Mouse (Mus musculus) right cerebral cortex, postnatal 14 days (tissue): Measurements from ENCODE around the gene Adamtsl5.

Experiments used
- DNase-seq: peaks from one replicate; pipeline ENCODE4 v3.0.0; 2022

Adamtsl5 gene

DNA sequence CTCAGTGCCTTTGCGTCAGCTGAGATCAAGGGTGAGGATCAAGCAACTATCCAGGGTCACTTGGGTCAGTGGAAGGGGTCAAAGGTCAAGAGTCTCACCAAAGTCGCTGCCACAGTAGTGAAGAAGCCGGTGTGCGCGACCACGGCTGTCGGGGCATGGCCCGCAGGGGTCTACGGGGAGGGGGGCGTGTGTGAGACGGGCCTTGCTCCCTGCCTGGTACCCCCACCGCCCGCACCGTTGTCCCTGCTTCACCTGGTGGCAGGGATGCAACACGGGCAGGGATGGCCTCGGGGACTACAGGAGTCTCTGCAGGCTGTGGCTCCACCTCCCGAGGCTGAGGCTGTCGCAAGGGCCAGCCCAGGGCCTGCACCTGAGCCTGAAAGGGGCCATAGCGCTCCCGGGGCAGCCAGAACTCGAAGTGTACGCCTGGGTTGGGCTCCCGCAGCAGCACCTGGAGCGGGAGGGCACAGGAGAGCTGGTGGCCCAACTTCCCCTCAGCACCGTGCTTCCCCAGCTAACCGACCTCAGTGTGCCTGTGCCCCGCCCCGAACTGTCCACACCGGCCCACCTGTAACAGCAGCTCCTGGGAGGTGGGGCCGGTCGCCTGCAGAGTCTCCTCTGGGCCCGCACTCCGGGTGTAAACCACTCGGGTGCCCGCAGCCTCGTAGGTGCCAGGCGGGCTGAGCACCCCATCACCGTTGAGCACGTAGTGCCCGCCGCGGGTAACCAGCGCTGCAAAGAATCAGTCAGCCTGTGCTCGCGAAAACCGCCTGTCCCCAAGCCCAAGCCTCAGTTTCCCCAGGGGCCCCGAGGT, 6.5 kb downstream of the Adamtsl5 start:
- DNase-seq, result no peak

DNA sequence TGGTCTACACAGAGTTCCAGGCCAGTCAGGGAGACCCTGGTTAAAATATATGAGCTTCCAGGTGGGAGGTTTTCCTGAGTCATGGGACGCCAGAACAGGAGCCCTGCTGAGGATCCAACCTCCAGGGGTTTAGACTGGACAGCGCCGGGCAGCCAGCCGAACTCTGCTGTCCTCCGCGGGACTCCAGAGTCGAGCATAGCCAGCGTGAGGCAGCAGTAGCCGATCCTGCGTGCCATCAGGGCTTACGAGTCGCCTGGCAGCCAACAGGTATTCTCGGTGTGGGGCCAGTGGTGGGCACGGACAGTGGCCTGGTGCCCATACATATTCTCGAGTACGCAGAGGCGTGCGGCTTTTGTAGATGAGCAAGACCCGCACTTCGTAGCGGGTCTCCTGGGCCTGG, 7.2 kb downstream of the Adamtsl5 start:
- no peak for DNase-seq

DNA sequence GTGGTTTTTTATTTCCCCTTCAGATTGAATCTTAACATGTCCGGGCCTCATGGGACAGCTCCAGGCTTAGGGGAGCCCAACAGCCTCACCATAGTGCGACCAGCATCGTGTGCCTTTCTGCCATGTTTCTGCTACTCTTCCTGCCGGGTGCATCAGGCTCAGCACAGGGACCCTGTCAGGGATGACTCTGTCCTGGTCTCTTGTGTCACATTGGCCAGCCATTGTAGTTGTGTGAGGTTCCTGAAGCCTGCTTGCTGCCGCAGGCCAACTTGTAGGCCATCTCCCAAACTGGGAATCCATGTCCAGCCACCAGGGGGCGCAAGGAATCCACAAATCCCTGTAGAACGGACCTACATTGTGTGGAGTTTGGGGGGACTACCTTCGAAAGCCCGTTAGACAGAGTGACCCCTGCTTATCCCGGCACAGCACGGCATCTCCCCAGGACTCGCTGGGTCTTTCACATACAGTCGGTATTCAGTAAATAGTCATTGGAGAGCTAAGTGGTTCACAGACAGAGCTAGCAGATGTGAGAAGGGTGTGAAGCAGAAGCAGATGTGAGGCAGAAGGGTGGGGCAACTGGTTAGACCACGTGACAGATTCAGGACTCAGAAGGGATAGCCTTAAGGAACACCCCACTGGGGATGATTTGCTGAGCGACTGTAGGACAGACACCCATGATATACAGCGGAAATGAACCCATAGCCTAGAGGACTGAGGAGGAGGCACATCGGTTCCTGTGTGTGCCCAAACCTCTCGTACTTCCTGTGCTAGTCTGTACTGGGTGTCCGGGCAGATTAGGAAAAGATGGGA, 8.1 kb downstream of the Adamtsl5 start:
- DNase-seq, result peak; percentile 89

DNA sequence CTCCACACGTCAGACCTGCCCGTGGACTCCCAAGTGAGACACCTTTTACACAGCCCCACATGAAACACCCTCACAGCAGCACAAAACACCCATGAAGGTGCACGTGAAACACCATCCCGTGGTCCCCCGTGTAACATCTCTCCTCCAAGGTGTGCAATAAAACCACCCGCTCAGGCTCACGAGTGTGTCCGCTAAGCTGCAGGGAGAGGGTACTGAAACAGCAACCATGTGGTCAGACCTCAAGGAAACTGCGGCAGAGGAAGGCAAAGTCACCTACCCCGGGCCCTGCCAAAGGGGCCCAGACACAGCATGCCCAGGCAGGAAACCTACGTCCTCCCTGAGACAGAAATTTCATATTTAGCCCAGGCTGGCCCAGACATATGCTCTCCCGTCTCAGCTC, 11.9 kb downstream of the Adamtsl5 start:
- no peak for DNase-seq

DNA sequence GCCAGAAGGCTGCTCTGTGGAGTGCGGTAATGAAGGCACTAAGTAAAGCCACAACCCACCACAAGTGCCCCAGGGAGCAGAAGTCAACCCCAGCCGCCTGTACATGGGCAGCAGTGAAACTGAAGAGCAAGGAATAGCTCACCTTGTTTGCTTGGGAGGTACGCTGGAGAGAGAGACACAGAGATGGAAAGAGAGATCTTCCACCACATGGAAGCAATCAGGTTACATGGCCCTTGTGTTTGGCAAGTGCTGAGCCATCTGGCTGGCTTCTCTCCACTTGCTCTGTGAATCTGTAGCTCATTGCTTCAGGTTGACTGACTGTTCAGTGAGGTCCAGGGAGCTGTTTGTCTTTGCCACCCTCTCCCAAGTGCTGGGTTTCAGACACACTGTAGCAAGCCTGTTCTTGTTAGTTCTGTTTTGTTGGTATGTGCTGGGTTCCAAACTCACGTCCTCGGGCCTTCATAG, 15.7 kb downstream of the Adamtsl5 start:
- DNase-seq, result no peak

DNA sequence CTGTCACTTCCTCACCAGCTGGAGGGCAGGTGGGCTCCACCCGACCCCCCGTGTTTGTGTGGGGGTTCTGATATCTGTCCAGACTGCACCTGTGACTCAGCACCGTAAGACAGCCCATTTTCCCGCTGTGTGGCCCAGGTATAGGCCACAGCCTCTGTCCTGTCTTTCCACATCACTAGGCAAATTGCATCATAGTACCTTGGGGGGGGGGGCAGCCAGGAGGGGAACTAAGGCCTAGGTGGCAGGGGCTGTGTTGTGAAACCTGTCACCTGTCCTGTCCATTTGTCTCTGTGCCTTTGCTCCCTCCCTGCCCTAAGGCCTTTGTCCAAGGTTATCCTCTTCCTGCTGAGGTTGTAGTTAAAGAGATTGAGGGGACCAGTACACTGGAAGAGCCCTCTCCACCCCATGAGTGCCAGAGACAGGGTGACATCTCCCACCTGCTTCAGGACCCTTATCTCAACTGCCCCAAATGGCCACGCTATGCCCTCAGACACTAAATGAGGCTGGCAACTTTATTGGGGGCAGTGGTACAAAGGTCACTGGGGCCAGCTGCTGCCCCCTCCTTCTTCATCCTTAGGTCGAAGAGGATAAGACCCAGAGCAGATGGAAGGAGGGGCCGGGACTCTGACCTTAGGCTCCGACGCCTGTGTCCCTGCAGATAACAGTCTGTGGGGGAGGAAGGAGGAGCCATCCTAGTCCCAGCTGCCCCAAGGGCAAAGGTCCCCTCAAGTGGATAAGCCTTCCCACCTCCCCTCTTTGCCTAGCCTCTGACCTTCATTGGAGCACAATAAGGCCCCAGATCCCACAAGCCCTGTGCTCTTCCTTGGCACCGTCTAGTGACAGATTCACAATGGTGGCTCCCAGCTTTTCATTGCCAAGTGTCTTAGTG, 16.3 kb downstream of the Adamtsl5 start:
- DNase-seq, result no peak

DNA sequence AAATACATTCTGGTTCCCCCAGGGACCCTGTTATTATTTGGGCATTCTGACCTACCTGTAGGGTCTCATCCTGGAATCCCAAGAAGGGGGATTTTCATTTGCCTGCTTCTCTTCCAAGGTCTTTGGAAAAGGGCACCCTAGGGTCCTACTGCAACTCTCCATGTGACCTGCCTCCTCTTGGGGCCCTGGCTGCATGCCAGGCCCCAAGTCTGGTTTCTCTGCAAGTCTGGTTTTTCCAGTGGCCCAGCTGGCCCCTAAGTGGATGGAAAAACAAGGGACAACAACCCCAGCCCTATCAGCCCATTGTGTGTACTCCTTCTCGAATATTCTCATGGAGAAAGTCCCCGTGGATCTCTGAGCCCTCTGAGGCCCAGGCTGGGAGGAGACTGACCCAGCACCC, 17.3 kb downstream of the Adamtsl5 start:
- no peak for DNase-seq

DNA sequence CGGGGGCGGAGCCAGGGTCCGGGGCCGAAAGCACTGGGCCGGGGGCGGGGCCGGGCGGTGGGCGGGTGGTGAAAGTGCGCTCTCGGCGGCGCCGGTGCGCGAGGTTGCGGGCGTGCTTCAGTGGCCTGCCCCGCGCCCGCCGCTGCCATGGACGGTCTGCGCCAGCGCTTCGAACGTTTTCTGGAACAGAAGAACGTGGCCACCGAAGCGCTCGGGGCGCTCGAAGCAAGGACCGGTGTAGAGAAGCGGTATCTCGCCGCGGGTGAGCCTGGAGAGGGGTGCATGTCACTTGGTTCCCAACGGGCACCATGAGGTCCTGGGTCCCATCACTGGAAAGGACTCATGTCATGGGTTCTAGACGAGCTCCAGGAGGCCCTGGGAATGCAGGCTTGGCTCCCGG, 18.1 kb downstream of the Adamtsl5 start:
- no peak for DNase-seq

DNA sequence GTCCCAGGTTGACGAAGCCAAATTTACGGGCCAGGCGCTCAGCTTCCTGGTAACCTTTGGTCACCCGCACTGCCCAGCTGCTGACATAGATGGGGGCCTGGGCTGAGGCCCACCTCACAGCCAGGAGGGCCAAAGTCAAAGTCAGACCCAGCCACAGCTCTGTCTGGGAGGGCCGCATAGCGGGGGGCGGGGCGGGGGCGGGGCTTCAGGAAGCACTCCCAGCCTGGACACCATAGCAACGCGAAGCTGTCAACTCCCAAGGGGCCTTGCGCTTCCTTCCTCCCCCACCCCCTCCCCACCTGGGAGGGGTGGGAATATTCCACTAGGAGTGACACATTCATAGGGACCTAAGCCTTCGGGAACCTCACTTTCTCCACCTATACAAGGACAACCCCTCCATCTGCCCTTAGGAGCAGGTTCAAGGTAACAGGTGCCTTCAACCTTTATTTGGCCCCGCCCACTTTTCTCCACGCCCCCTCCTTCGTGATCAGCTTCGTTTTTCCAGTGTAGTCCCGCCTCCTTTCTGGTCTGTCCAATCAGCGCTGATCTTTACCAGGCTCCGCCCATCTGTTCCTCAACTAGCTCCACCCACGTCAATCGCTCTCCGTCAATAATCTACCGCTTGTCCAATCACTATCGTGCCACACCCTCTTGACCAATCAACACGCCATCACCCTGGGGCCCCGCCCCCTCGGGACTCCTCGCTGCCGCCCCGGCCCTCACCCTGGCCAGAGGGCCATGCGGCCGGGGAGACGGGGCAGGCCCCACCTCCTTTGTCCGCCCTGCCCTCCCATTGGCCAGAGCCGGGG, 18.7 kb downstream of the Adamtsl5 start, which contains the start of the genes Pcsk4 and Reep6:
Gene Pcsk4, minus strand, starts transcription at position 226 of the 809 bp plus-strand sequence.
Gene Reep6, plus strand, starts transcription at position 681 of the 809 bp plus-strand sequence.
- peak; percentile 92 for DNase-seq

DNA sequence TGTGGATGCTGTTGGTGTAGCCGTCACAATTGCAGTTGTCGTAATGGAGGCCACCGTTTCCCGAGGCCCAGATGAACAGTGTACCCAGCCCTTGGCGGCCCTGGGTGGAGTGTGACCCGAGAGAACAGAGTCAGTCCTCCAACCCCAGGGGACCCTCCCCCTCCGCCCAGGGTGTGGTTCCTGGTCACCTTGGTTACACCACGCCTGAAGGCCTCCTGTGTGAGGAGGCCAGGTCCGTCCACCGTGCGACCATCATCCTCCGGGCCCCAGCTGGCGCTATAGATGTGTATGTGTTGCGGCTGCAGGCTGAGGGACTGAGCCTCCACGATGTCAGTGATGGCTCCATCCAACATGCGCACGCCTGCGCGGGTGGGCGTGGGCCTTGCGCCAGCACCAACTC, 23.2 kb downstream of the Adamtsl5 start:
- no peak for DNase-seq

DNA sequence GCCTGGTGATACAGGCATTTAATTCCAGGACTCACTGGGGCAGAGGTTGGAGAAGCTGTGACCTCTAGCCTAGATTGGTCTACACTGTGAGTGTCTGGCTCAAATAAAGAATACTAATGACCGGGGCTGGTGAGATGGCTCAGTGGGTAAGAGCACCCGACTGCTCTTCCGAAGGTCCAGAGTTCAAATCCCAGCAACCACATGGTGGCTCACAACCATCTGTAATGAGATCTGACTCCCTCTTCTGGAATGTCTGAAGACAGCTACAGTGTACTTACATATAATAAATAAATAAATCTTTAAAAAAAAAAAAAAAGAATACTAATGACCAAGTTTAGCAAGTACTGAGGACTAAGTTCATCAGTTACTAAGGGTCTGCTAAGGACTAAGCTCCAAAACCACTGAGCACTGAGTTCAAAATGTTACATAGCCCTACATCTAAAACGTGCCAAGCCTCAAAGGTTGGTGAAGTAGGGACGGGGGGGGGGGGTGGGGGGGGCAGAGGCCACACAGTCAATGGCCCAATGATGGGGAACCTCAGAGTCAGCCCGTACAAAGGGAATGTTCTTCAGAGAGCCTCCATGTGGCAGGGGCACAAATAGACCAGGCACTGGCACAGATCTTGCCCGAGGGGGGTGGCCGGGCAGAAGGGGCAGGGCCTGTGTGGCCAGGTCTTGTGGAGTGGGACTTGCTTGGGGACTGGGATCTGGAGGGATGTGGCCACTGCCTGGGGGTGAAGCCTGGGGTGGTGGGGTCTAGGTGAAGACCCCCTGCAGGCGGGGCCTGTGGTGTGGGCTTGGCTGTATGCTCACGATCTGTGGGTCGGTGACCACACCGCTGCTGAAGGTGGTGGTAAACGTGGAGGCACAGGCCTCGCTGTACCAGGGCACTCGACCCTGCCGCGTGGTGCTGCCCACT, 23.8 kb downstream of the Adamtsl5 start:
- DNase-seq, result no peak

DNA sequence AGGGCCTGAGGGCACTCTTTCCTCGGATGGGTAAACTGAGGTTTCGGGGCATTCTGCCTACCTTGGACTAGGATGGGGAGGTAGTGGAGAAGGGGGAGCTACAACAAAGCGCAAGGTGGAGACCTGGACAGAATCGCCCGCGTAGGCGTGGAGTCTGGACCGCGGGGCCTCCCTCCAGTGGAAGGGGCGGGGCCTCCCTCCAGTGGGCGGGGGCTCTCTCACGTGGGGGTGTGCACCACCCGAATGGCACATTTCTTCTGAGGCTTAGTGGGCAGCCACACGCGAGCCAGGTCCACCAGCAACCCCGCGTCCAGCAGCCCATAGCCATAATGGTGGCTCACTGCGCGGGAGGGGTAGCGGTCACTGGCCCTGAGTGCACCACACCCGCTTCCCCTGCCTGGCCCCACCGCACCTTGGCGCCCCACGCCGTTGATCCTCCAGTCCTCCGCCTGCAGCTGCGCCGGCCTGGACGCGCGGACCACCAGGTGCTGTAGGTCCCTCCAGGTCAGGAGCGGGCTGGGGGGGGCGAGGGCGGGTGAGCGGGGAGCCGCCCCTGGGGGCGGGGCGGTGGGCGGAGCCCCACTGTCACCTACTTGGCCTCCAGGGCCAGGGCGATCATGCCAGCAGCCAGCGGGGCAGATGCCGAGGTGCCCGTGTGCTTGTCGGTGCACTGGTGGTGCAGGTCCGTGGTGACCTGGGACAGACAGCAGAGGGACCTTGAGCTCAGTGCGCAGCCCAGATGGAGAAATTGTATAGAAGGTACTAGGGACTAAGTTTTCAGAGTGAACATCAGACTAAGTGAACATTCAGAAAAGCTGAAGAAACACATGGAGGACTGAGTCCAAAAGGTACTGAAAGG, 24.7 kb downstream of the Adamtsl5 start:
- peak; percentile 60 for DNase-seq

DNA sequence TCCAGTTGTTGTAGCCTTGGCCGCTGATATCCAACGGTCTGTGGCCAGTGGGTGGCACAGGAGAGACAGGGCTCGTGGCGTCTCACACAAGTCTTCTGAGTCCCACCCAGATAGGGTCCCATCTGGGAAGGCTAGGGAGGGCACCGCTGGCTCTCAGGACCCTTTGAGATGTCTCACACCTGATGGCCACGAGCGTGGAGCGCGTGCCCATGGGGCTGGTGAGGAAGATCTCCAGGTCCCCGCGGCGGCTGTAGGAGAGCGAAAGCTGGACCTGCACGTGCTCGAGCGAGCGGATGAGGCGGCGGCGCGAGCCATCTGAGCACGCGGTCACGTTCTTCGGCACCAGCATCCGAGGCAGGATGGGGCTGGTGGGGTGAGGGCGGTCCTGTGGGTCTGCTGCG, 25.4 kb downstream of the Adamtsl5 start:
- no peak for DNase-seq

DNA sequence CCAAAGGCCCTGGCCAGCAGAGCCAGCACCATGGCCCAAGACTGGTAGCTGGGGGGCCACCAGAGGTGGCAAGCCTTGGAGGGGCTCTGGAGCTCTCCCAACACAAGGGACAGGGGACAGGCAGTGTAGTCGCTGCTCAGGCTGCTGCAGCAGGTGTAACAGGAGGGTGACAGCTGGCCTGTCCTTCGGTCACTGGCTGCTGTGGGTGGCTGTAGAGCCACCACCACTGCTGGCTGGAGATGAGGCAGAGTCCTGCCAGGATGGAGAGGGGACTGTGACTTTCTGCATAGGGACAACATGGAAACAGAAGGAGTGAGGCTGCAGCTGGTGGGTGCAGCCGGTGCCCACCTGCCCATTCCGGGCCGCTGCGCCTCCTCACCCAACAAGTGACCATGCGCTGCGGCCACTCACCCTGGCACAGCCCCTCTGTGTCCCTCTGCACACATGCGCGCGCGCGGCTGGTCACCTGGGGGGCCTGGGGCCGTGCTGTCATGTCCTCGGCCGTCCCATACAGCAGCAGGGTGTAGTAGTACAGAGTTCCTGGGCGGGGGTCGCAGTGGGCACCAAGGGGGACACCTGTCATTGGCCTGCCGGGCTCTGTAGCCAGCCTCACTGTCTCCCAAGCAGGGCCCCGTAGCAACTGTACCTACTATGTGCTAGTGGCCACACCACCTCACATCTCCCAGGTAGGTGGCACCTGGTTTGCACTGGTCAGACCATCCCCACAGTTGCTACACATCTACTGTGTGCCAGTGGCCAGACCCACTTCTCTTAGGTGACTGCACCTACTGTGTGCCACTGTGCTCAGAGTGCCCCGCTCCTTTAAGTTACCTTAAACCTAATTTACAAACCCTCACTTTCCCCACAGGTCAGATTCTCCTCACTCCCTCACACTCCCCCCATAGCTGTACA, 26.3 kb downstream of the Adamtsl5 start:
- no peak for DNase-seq

DNA sequence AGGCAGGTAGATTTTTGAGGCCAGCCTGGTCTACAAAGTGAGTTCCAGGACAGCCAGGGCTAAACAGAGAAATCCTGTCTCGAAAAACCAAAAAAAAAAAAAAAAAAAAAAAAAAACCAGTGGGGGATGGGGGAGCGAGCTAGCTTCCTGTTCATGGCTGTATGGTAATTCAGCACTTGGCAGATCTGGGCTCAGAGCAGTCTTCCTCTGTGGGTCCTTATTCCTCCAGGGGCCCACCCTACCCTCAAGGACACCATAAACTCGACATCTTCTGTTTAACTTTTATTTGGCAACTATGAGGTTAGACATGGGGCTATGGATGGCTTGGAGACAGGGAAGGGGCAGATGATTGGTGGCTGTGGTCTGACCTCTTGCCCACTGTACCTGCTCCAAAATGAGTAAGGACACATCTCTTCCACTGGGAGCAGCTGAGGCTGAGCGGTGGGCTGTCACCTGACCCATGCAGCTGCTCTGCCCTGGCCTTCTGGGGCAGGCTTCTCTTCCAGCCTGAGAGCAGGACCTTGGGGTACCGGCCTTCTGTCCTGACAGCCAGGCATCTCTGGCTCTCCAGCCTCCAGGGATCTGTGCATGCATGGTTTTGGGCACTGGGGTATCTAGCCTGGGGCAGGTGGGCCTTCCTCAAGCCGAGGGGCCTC, 27.1 kb downstream of the Adamtsl5 start:
- DNase-seq, result no peak

DNA sequence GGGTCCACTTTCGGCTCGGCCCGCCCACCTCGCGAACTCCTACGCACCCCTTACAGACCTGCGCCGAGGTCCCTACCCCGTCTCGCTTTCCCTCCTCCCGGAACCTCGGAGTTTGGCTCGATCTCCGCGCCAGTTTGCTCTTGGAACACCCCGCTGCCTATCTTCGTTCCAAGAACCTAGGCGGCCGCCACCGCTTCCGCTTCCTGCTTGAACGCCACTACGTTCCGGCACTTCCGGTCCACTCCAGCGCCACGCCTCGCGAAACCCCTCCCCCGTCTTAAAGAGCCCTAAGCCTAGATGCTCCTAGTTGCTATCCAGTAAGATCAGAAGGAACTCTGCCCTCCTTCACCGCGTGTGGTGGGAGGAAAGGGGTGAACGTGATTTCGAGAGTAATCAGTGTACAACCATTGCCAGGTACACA, 27.9 kb downstream of the Adamtsl5 start, which contains the start of gene 2310011J03Rik:
Gene 2310011J03Rik, minus strand, starts transcription at position 198 of the 421 bp plus-strand sequence.
- DNase-seq, result peak; percentile 94

DNA sequence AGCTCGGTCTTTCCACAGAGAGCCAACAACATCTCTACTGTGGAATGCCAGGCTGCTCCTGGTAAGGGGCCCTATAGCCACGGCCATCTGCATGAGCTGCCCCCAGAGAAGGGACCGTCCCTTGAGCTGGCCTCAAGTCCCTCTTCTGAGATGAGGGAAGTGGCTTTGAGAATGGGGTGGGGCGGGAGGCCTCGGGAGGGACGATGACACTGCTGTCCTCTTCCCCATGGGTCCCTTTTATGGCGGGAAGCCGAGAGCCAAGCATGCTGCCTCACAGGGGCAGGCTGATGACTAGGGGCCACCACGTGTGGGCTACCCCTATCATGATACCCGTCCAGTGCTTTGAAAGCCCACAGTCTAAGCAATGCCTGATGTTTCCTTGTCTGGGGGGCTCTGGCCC, 31.2 kb downstream of the Adamtsl5 start:
- DNase-seq, result no peak

DNA sequence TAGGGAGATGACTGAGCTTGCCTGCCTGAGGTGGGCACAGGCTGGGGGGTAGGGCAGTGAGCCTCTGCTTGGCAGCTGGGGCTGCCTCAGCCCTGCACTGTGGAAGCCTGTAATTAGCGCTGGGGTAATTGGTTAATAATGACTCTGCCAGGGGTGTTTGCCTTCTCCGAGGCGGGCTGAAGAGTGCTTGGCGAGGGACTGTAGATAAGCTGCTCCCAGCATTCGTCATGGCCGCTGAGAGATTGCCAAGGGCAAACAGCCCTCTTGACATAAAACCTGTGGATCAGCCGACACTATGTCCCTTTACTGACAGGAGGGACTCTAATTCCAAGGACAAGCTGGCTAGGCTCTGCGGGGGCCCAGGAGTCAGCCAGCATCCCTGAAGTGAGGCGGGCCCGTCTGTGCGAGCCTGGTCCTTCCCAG, 31.8 kb downstream of the Adamtsl5 start:
- no peak for DNase-seq
